Mouse (Mus musculus): ENCODE measurements around the gene Kit. TPM values are rescaled to one million over a fixed set of nuclear protein-coding genes. Genes with fewer than 3 reads are reported as not detected.

Gene Kit
- polyA plus RNA-seq, 1 experiment from 2014 or later, result 16.7 TPM

DNA sequence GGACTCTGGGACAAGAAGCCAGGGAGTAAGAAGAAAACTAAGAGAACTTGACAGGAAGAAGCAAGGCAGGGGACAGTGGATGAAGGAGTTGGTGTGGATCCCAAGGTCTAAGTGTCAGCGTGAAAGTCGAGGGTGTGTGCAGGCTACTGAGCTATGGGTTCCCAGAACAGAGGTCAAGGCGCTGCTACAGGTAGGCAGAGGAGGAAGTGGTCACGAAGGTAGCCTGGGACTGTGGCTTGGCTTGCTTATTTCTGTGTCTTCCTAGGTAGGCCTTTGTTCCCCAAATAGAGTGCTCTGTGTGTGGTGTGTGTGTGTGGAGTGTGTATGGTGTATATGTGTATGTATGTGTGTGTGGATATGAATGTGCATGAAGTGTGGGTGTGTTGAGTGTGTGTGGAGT lies 47.7 kb downstream of the Kit start:
- Histone ChIP-seq H3K4me3 (ENCODE audit: low read depth, low read length) (no peak overlapping the region), H3K27ac (ENCODE audit: low read length) (no peak overlapping the region), H3K27me3 (ENCODE audit: control insufficient read depth, insufficient read depth, low read depth, low read length) (no peaks in the 10 kb centered on the region), H3K4me2 (ENCODE audit: low read depth, low read length) (no peak overlapping the region), H3K9ac (ENCODE audit: low read depth, low read length) (no peak overlapping the region), H3K4me1 (ENCODE audit: control insufficient read depth, low read depth, low read length) (peaks cover 9% of the 10 kb centered on the region), H3K9me3 (replicated peaks; ENCODE audit: control insufficient read depth, low read length) (no peaks in the 10 kb centered on the region), H3K36me3 (ENCODE audit: control insufficient read depth, insufficient read depth) (peaks cover 2% of the 10 kb centered on the region)
- no peak for ATAC-seq (ENCODE audit: low read depth)
- WGBS (ENCODE audit: insufficient replicate concordance), result 68% methylated on average over 4 of the region's 4 CpGs

DNA sequence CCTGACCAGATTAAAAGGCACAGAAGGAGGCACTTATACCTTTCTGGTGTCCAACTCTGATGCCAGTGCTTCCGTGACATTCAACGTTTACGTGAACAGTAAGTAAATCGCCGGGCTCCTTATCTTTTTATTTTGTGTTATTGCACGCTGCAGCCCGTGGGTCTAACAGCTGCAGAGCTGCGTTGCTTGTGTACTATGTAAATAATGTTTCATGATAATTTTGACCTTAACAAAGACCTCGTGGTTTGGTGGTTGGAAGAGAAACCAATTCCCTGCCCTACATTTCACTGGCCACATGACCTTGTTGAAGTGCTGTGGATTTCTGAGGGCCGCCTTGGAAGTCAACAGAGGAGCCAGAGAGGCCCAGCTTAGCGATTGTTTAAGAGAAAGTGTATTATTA lies 48.3 kb downstream of the Kit start:
- Histone ChIP-seq H3K27me3 (ENCODE audit: control insufficient read depth, insufficient read depth, low read depth, low read length) (no peaks in the 10 kb centered on the region), H3K9me3 (replicated peaks; ENCODE audit: control insufficient read depth, low read length) (no peaks in the 10 kb centered on the region), H3K4me1 (ENCODE audit: control insufficient read depth, low read depth, low read length) (peaks cover 9% of the 10 kb centered on the region), H3K36me3 (ENCODE audit: control insufficient read depth, insufficient read depth) (peaks cover 2% of the 10 kb centered on the region), H3K9ac (ENCODE audit: low read depth, low read length) (no peak overlapping the region), H3K4me2 (ENCODE audit: low read depth, low read length) (no peak overlapping the region), H3K4me3 (ENCODE audit: low read depth, low read length) (no peak overlapping the region), H3K27ac (ENCODE audit: low read length) (no peak overlapping the region)
- no peak for ATAC-seq (ENCODE audit: low read depth)
- 38% methylated on average over 11 of the region's 11 CpGs for WGBS (ENCODE audit: insufficient replicate concordance)

DNA sequence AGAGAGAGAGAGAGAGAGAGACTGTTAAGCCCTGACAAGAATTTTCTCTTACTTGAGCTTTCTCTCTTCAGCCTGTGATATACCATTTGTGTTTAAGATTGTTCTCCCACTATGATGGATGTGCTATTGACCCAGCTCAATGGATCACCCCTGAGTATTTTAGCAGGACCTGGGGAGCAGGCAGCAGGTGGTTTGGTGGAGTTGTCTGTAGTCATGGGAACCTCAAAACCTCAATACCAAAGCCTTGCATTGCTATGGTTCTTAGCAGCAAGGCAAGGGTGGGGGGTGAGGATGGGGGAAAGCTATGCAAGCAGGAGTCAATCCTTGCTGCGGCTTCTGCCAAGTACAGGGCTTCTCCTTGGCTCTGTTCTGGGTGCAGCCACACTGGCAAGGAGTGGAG lies 48.8 kb downstream of the Kit start:
- ATAC-seq (ENCODE audit: low read depth), result no peak
- Histone ChIP-seq H3K4me2 (ENCODE audit: low read depth, low read length) (peak overlapping the region; percentile 40), H3K27me3 (ENCODE audit: control insufficient read depth, insufficient read depth, low read depth, low read length) (no peaks in the 10 kb centered on the region), H3K9me3 (replicated peaks; ENCODE audit: control insufficient read depth, low read length) (no peaks in the 10 kb centered on the region), H3K9ac (ENCODE audit: low read depth, low read length) (no peak overlapping the region), H3K4me3 (ENCODE audit: low read depth, low read length) (no peak overlapping the region), H3K27ac (ENCODE audit: low read length) (no peak overlapping the region), H3K36me3 (ENCODE audit: control insufficient read depth, insufficient read depth) (peaks cover 2% of the 10 kb centered on the region), H3K4me1 (ENCODE audit: control insufficient read depth, low read depth, low read length) (peaks cover 9% of the 10 kb centered on the region)
- WGBS (ENCODE audit: insufficient replicate concordance), result 80% methylated on average over 1 of the region's 1 CpGs

DNA sequence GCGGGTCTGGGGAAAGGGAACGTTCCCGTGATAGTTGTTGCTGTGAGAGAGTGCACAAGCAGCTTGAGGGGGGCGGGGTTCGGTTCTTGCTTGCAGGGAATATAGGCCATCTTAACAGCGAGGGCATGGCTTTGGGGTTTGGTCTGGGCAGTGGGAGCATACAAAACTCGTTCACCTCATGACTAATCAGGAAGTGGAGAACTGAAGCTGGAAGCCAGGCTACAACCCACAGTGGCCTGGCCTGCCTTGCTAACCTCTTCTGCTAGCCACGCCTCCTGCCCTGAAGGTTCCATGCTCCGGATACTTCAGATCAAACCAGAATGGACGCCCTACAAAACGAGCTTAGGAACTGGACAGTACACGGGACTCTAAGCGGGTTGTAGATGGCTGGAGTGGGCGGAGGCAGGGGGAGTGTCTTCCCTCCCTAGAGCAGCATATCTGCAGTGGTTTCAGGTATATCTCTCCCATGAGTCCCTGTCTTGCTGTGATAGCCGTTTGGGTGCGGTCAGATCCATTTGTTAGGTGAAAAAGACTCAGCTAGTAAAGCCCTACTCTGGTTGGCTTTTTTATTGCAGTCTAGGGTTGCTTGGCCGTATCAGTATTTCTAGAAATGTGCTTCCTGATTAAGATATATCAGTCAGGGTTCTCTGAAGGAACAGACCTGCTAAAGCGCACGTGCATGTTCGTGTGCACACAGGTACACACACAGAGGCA lies 49.4 kb downstream of the Kit start:
- Histone ChIP-seq H3K4me1 (ENCODE audit: control insufficient read depth, low read depth, low read length) (peaks cover 9% of the 10 kb centered on the region), H3K9ac (ENCODE audit: low read depth, low read length) (no peak overlapping the region), H3K4me2 (ENCODE audit: low read depth, low read length) (peak overlapping the region; percentile 40), H3K27me3 (ENCODE audit: control insufficient read depth, insufficient read depth, low read depth, low read length) (no peaks in the 10 kb centered on the region), H3K9me3 (replicated peaks; ENCODE audit: control insufficient read depth, low read length) (no peaks in the 10 kb centered on the region), H3K36me3 (ENCODE audit: control insufficient read depth, insufficient read depth) (peaks cover 2% of the 10 kb centered on the region), H3K4me3 (ENCODE audit: low read depth, low read length) (0 out of 2 replicates have a peak overlapping the region, but pooled peaks have one; percentile 7), H3K27ac (ENCODE audit: low read length) (no peak overlapping the region)
- WGBS (ENCODE audit: insufficient replicate concordance), result 31% methylated on average over 20 of the region's 20 CpGs
- peak; percentile 90 for ATAC-seq (ENCODE audit: low read depth)

DNA sequence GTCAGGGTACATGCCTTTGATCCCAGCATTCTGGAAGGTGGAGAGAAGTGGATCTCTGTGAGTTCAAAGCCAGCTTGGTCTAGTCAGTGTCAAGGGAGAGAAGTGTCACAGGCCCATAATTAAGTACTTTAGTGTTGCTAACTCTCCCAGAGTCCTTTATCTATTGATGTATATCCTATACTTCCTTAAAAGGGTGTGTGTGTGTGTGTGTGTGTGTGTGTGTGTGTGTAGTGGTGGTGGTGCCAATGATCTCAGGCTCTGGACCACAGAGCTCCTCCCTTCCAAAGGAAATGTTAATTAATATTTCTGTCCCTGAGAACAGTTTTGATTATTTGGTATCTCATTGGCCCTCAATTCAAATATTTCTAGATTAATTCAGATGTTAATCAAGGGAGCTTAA lies 50.3 kb downstream of the Kit start:
- H3K9me3 ChIP-seq (replicated peaks; ENCODE audit: control insufficient read depth, low read length), result no peaks in the 10 kb centered on the region

DNA sequence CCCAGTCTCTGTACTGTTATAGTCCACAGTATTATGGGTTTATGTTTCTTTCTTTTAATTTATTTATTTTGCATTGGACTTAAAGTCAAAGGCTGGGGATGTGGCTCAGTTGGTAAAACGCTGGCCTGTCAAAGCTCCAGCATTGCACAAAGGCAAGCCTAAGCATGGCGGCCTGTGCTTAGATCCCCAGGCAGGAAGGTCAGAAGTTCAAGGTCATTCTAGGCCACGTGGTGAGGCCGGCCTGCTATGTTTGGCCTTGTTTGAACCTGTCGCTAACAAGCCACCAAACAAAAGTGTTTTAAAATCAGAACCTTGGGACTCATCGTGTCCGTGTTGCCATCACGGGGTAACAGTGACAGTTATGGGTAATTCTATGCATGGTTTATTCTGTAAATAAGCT lies 51.6 kb downstream of the Kit start:
- ATAC-seq (ENCODE audit: low read depth), result no peak
- Histone ChIP-seq H3K9me3 (replicated peaks; ENCODE audit: control insufficient read depth, low read length) (no peaks in the 10 kb centered on the region), H3K27ac (ENCODE audit: low read length) (no peak overlapping the region), H3K9ac (ENCODE audit: low read depth, low read length) (no peak overlapping the region), H3K36me3 (ENCODE audit: control insufficient read depth, insufficient read depth) (no peaks in the 10 kb centered on the region), H3K27me3 (ENCODE audit: control insufficient read depth, insufficient read depth, low read depth, low read length) (no peaks in the 10 kb centered on the region), H3K4me3 (ENCODE audit: low read depth, low read length) (no peak overlapping the region), H3K4me1 (ENCODE audit: control insufficient read depth, low read depth, low read length) (peaks cover 9% of the 10 kb centered on the region), H3K4me2 (ENCODE audit: low read depth, low read length) (no peak overlapping the region)
- 63% methylated on average over 8 of the region's 8 CpGs for WGBS (ENCODE audit: insufficient replicate concordance)

More for the DNA sequence above, 50.3 kb downstream of the Kit start:
- Histone ChIP-seq H3K27ac (ENCODE audit: low read length) (no peak overlapping the region), H3K4me3 (ENCODE audit: low read depth, low read length) (no peak overlapping the region), H3K36me3 (ENCODE audit: control insufficient read depth, insufficient read depth) (peaks cover 2% of the 10 kb centered on the region), H3K4me1 (ENCODE audit: control insufficient read depth, low read depth, low read length) (peaks cover 9% of the 10 kb centered on the region), H3K27me3 (ENCODE audit: control insufficient read depth, insufficient read depth, low read depth, low read length) (no peaks in the 10 kb centered on the region), H3K4me2 (ENCODE audit: low read depth, low read length) (no peak overlapping the region), H3K9ac (ENCODE audit: low read depth, low read length) (no peak overlapping the region)
- ATAC-seq (ENCODE audit: low read depth), result no peak

DNA sequence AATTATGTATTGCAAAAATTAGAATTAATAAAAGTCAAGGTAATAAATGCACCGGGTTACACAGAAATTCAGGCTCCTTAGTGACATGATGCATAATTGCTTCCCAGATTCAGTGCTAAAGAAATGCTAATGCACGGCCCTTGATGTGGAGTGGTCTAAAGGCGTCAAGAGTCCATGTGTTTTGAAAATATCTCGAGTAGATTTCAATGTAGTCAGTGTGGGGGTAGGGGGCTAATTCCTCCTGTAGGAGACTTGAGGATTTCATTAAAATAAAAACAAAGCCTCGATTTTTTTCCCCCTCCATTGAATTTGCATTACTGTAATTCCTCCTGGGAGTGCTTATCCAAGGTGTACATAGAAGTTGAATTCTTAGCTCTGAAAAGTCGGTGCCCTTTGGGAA lies 52.0 kb downstream of the Kit start:
- no peak overlapping the region for H3K4me3 ChIP-seq (ENCODE audit: low read depth, low read length)
- H3K36me3 ChIP-seq (ENCODE audit: control insufficient read depth, insufficient read depth), result no peaks in the 10 kb centered on the region
- H3K27me3 ChIP-seq (ENCODE audit: control insufficient read depth, insufficient read depth, low read depth, low read length), result no peaks in the 10 kb centered on the region
- no peak overlapping the region for H3K4me2 ChIP-seq (ENCODE audit: low read depth, low read length)
- 70% methylated on average over 6 of the region's 6 CpGs for WGBS (ENCODE audit: insufficient replicate concordance)
- H3K4me1 ChIP-seq (ENCODE audit: control insufficient read depth, low read depth, low read length), result peaks cover 9% of the 10 kb centered on the region
- H3K27ac ChIP-seq (ENCODE audit: low read length), result no peak overlapping the region
- H3K9me3 ChIP-seq (replicated peaks; ENCODE audit: control insufficient read depth, low read length), result no peaks in the 10 kb centered on the region
- H3K9ac ChIP-seq (ENCODE audit: low read depth, low read length), result no peak overlapping the region
- no peak for ATAC-seq (ENCODE audit: low read depth)

DNA sequence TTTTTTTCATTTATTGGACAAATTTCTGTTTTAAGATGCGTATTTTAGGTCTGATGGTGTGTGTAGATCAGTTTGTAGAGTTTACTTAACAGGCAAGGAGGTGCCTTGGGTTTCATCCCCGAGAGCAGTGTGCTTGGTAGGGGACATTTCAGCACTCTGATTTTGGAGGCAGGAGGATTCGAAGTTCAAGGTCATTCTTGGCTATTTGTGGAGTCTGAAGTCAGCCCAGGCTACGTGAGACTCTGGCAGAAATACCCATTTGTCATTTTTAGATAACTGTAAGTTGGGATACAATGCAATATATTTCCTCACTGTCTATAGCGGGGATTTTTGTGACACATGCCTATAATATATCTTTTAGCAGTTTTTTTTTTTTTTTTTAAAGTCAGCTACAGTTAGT lies 57.5 kb downstream of the Kit start:
- H3K4me2 ChIP-seq (ENCODE audit: low read depth, low read length), result no peak overlapping the region
- WGBS (ENCODE audit: insufficient replicate concordance), result 71% methylated on average over 5 of the region's 5 CpGs
- no peaks in the 10 kb centered on the region for H3K4me1 ChIP-seq (ENCODE audit: control insufficient read depth, low read depth, low read length)

DNA sequence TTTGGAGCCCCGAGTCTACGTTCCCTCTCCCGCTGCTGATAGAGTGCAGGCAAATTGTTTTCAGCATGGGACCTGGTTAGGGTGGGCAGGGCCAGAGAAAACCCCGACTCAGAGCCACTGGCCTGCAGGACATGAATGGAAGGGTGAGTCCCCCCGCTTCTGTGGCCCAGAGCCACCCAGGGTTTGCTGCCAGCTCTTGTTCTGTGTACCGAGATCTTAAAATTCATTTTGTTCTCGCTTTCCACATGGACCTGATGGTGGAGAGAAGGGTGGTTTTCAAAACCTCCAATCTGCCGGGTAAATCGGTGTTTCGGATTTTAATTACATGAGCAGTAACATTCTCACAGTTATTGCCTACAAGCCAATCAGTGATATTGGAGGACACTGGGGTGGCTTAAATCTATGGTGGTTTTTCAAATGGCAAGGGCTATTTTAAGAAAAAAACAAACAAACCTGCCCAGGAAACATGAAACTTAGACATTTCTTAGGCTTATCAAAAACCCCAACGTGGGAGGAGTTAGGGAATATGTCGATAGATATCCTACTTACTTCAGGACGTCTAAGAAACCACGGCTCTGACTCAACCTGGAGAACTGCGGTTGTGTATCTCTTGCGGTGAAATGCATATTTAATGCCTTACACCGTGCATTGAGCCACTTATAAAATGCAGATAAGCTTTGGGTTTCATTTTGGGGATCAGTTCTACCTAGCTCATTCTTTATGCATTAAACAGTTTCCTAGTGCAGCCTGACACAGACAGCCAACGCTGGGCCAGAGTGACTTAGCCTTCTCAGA lies 58.3 kb downstream of the Kit start:
- 51% methylated on average over 18 of the region's 18 CpGs for WGBS (ENCODE audit: insufficient replicate concordance)
- H3K4me3 ChIP-seq (ENCODE audit: low read depth, low read length), result no peak overlapping the region
- no peaks in the 10 kb centered on the region for H3K4me1 ChIP-seq (ENCODE audit: control insufficient read depth, low read depth, low read length)
- no peaks in the 10 kb centered on the region for H3K36me3 ChIP-seq (ENCODE audit: control insufficient read depth, insufficient read depth)
- H3K4me2 ChIP-seq (ENCODE audit: low read depth, low read length), result no peak overlapping the region
- H3K27ac ChIP-seq (ENCODE audit: low read length), result no peak overlapping the region
- no peaks in the 10 kb centered on the region for H3K27me3 ChIP-seq (ENCODE audit: control insufficient read depth, insufficient read depth, low read depth, low read length)
- H3K9me3 ChIP-seq (replicated peaks; ENCODE audit: control insufficient read depth, low read length), result no peaks in the 10 kb centered on the region
- ATAC-seq (ENCODE audit: low read depth), result no peak
- no peak overlapping the region for H3K9ac ChIP-seq (ENCODE audit: low read depth, low read length)

More for the DNA sequence above, 57.5 kb downstream of the Kit start:
- H3K9me3 ChIP-seq (replicated peaks; ENCODE audit: control insufficient read depth, low read length), result no peaks in the 10 kb centered on the region
- no peaks in the 10 kb centered on the region for H3K27me3 ChIP-seq (ENCODE audit: control insufficient read depth, insufficient read depth, low read depth, low read length)
- H3K9ac ChIP-seq (ENCODE audit: low read depth, low read length), result no peak overlapping the region
- no peak for ATAC-seq (ENCODE audit: low read depth)
- H3K27ac ChIP-seq (ENCODE audit: low read length), result no peak overlapping the region
- H3K4me3 ChIP-seq (ENCODE audit: low read depth, low read length), result no peak overlapping the region
- no peaks in the 10 kb centered on the region for H3K36me3 ChIP-seq (ENCODE audit: control insufficient read depth, insufficient read depth)
